Mouse (Mus musculus) MEL (cell line): Measurements from ENCODE around the gene 4930447C04Rik. TPM values are rescaled to one million over a fixed set of nuclear protein-coding genes. Genes with fewer than 3 reads are reported as not detected.

Source experiments
- DNase-seq: peaks from one replicate; pipeline ENCODE4 v3.0.0; 2011; ENCODE audit warnings: low read depth, low spot score
- H3K27ac ChIP-seq: 2 replicates; pipeline ENCODE4 v1.5.1; 2012; ENCODE audit warnings: low read depth, mild to moderate bottlenecking, control low read depth, low read length, moderate library complexity; ENCODE audit not compliant: control insufficient read depth
- H3K27me3 ChIP-seq, 2 experiments: fragments of 150-350 bp in 1 of 2; sonication (generic) in 1 of 2; 2 replicates each; pipeline ENCODE4 v1.6.1; 2012; ENCODE audit warnings: low read length in 2 of 2, mild to moderate bottlenecking in 2 of 2, improper control_type of control experiment in 1 of 2, moderate library complexity in 1 of 2; ENCODE audit not compliant: insufficient read depth in 2 of 2, control insufficient read depth in 1 of 2
- H3K36me3 ChIP-seq, 2 experiments: 2 replicates each; pipeline ENCODE4 v1.6.1; 2012 to 2014; ENCODE audit warnings: low read length in 2 of 2, improper control_type of control experiment in 1 of 2, inconsistent platforms in 1 of 2, mild to moderate bottlenecking in 1 of 2; ENCODE audit not compliant: insufficient read depth in 2 of 2, control insufficient read depth in 1 of 2
- H3K4me1 ChIP-seq, 2 experiments: fragments of 150-350 bp in 1 of 2; sonication (generic) in 1 of 2; 2 replicates each; pipeline ENCODE4 v1.6.1; 2012; ENCODE audit warnings: low read length in 2 of 2, improper control_type of control experiment in 1 of 2, mild to moderate bottlenecking in 1 of 2; ENCODE audit not compliant: insufficient read depth in 2 of 2, control insufficient read depth in 1 of 2
- H3K4me3 ChIP-seq, 2 experiments: fragments of 150-350 bp in 1 of 2; sonication (generic) in 1 of 2; 2 replicates each; pipeline ENCODE4 v1.5.1; 2012; ENCODE audit warnings: low read depth in 2 of 2, low read length in 2 of 2, mild to moderate bottlenecking in 2 of 2, moderate library complexity in 2 of 2, control low read depth in 1 of 2, improper control_type of control experiment in 1 of 2; ENCODE audit not compliant: control insufficient read depth in 1 of 2, insufficient read depth in 1 of 2
- H3K79me2 ChIP-seq: 2 replicates; pipeline ENCODE4 v1.6.1; 2012; ENCODE audit warnings: mild to moderate bottlenecking, low read length, moderate library complexity; ENCODE audit not compliant: control insufficient read depth, poor library complexity, insufficient read depth
- H3K9ac ChIP-seq: 2 replicates; pipeline ENCODE4 v1.6.1; 2012; ENCODE audit warnings: low read depth, mild to moderate bottlenecking, control low read depth, low read length, moderate library complexity; ENCODE audit not compliant: control insufficient read depth, poor library complexity, severe bottlenecking
- H3K9me3 ChIP-seq: fragments of 150-350 bp; sonication (generic); replicated peaks from 2 replicates; pipeline ENCODE4 v1.6.1; 2012; ENCODE audit warnings: mild to moderate bottlenecking, low read length, improper control_type of control experiment, moderate library complexity; ENCODE audit not compliant: insufficient read depth
- CTCF ChIP-seq, 3 experiments: IDR thresholded peaks in 2 of 3; conservative IDR thresholded peaks in 1 of 3; 2 replicates each; pipeline ENCODE4 v1.5.1; 2011 to 2012; ENCODE audit warnings: low read length in 3 of 3, low read depth in 2 of 3, mild to moderate bottlenecking in 2 of 3, improper control_type of control experiment in 1 of 3, inconsistent platforms in 1 of 3, mixed read lengths in 1 of 3, moderate library complexity in 1 of 3; ENCODE audit not compliant: control insufficient read depth in 1 of 3, insufficient read depth in 1 of 3, poor library complexity in 1 of 3, severe bottlenecking in 1 of 3
- ELF1 ChIP-seq: IDR thresholded peaks from 2 replicates; pipeline ENCODE4 v1.6.1; 2014; ENCODE audit warnings: low read depth, mild to moderate bottlenecking, inconsistent platforms, low read length, improper control_type of control experiment, moderate library complexity
- ETS1 ChIP-seq: IDR thresholded peaks from 2 replicates; pipeline ENCODE4 v1.6.1; 2012; ENCODE audit warnings: low read depth, mild to moderate bottlenecking, inconsistent platforms, low read length, improper control_type of control experiment, moderate library complexity
- GABPA ChIP-seq: IDR thresholded peaks from 2 replicates; pipeline ENCODE4 v1.6.1; 2012; ENCODE audit warnings: low read depth, mild to moderate bottlenecking, inconsistent platforms, low read length, improper control_type of control experiment, moderate library complexity
- JUND ChIP-seq: IDR thresholded peaks from 2 replicates; pipeline ENCODE4 v1.6.1; 2011; ENCODE audit warnings: low read depth, mild to moderate bottlenecking, improper control_type of control experiment, low read length
- MXI1 ChIP-seq: IDR thresholded peaks from 2 replicates; pipeline ENCODE4 v1.6.1; 2011; ENCODE audit warnings: mild to moderate bottlenecking, low read depth, low read length, improper control_type of control experiment
- POLR2AphosphoS2 ChIP-seq: IDR thresholded peaks from 2 replicates; pipeline ENCODE4 v1.6.1; 2011; ENCODE audit warnings: low read length, improper control_type of control experiment
- POLR2AphosphoS5 ChIP-seq: IDR thresholded peaks from 2 replicates; pipeline ENCODE4 v1.6.1; 2012; ENCODE audit warnings: low read depth, borderline replicate concordance, mild to moderate bottlenecking, inconsistent platforms, low read length, moderate library complexity, mixed read lengths
- RCOR1 ChIP-seq: IDR thresholded peaks from 2 replicates; pipeline ENCODE4 v1.6.1; 2012; ENCODE audit warnings: low read depth, mild to moderate bottlenecking, inconsistent platforms, low read length, improper control_type of control experiment
- SIN3A ChIP-seq: IDR thresholded peaks from 2 replicates; pipeline ENCODE4 v1.6.1; 2012; ENCODE audit warnings: low read length, improper control_type of control experiment, inconsistent platforms
- SMC3 ChIP-seq: IDR thresholded peaks from 2 replicates; pipeline ENCODE4 v1.6.1; 2011; ENCODE audit warnings: low read depth, low read length, improper control_type of control experiment
- TBP ChIP-seq: IDR thresholded peaks from 2 replicates; pipeline ENCODE4 v1.8.0; 2011; ENCODE audit warnings: low read depth, low read length, improper control_type of control experiment
- ZC3H11A ChIP-seq: IDR thresholded peaks from 2 replicates; pipeline ENCODE4 v1.6.1; 2012; ENCODE audit warnings: low read depth, mild to moderate bottlenecking, inconsistent platforms, low read length, improper control_type of control experiment
- polyA plus RNA-seq, 2 experiments: library from polyadenylated mRNA; stranded (reverse) in 1 of 2; unstranded in 1 of 2; fragments of >175 nt in 1 of 2; fragments of >200 nt in 1 of 2; gene quantifications; 2 replicates each; pipeline versions ENCODE4 v1.2.1 to v1.2.4; 2012; ENCODE audit warnings: low replicate concordance in 2 of 2, low read depth in 1 of 2; ENCODE audit not compliant: insufficient read length in 2 of 2, insufficient read depth in 1 of 2, missing spikeins in 1 of 2
- total RNA-seq: library from RNA; depleted of rRNA; stranded (reverse); fragments of 300-350 nt; gene quantifications from 2 replicates; pipeline ENCODE4 v1.2.3, GENCODE M21; 2012

4930447C04Rik gene
- total and polyA plus RNA-seq, 3 experiments, result not detected

GRCm38 (mm10) chr12:72854377-72855032 lies 86.1 kb downstream of the 4930447C04Rik start:
- no peaks in the 10 kb centered on the region for H3K9me3 ChIP-seq
- TF ChIP-seq POLR2AphosphoS2, result no peak
- no peak for TF ChIP-seq ELF1
- TF ChIP-seq ZC3H11A, result no peak
- no peak for TF ChIP-seq RCOR1
- no peak for TF ChIP-seq SIN3A
- TF ChIP-seq, all 39 proteins: peak for 0
- no peak for DNase-seq
- Histone ChIP-seq H3K27ac (no peak overlapping the region), H3K4me1 (no peaks in the 10 kb centered on the region), H3K27me3 (peaks cover 0 to 6% of the 10 kb centered on the region in 2 experiments; a peak in 3 of 4 replicates), H3K4me3 (no peak overlapping the region), H3K9ac (no peak overlapping the region), H3K79me2 (no peaks in the 10 kb centered on the region), H3K36me3 (no peaks in the 10 kb centered on the region)

GRCm38 (mm10) chr12:72853406-72854076 lies 87.0 kb downstream of the 4930447C04Rik start:
- no peaks in the 10 kb centered on the region for H3K79me2 ChIP-seq
- DNase-seq, result no peak
- no peak for TF ChIP-seq MXI1
- no peak for TF ChIP-seq SMC3

GRCm38 (mm10) chr12:72852264-72852663 lies 88.3 kb downstream of the 4930447C04Rik start:
- Histone ChIP-seq H3K27ac (no peak overlapping the region), H3K9me3 (no peaks in the 10 kb centered on the region), H3K79me2 (no peaks in the 10 kb centered on the region), H3K4me1 (no peaks in the 10 kb centered on the region), H3K9ac (no peak overlapping the region), H3K36me3 (no peaks in the 10 kb centered on the region; a peak in 1 of 4 replicates), H3K4me3 (no peak overlapping the region), H3K27me3 (peaks cover 0 to 5% of the 10 kb centered on the region in 2 experiments; a peak in 3 of 4 replicates)
- DNase-seq, result no peak
- no peak for TF ChIP-seq ETS1
- TF ChIP-seq GABPA, result no peak
- TF ChIP-seq JUND, result no peak
- no peak for TF ChIP-seq MXI1
- no peak for TF ChIP-seq ELF1
- TF ChIP-seq POLR2AphosphoS5, result no peak
- no peak for TF ChIP-seq TBP
- TF ChIP-seq CTCF (IDR thresholded peaks at IDR 0.05 in 2 of 3, conservative IDR thresholded peaks at IDR 0.05 in 1 of 3; ENCODE audit: control insufficient read depth in 1 of 3, insufficient read depth in 1 of 3, low read depth in 2 of 3, low read length in 3 of 3, poor library complexity in 1 of 3, severe bottlenecking in 1 of 3), result no peak

More at GRCm38 (mm10) chr12:72853406-72854076, 87.0 kb downstream of the 4930447C04Rik start:
- H3K27me3 ChIP-seq, result peaks cover 0 to 5% of the 10 kb centered on the region in 2 experiments; a peak in 3 of 4 replicates
- no peak overlapping the region for H3K9ac ChIP-seq
- H3K4me3 ChIP-seq, result no peak overlapping the region
- no peaks in the 10 kb centered on the region for H3K9me3 ChIP-seq
- no peak overlapping the region for H3K27ac ChIP-seq
- H3K4me1 ChIP-seq, result no peaks in the 10 kb centered on the region
- H3K36me3 ChIP-seq, result no peaks in the 10 kb centered on the region
